Mouse (Mus musculus): ENCODE results near the gene Col24a1. TPM values are rescaled to one million over a fixed set of nuclear protein-coding genes. Genes with fewer than 3 reads are reported as not detected.

Col24a1 gene
- polyA plus RNA-seq, 1 experiment from 2014 or later, result 2.4 TPM

DNA sequence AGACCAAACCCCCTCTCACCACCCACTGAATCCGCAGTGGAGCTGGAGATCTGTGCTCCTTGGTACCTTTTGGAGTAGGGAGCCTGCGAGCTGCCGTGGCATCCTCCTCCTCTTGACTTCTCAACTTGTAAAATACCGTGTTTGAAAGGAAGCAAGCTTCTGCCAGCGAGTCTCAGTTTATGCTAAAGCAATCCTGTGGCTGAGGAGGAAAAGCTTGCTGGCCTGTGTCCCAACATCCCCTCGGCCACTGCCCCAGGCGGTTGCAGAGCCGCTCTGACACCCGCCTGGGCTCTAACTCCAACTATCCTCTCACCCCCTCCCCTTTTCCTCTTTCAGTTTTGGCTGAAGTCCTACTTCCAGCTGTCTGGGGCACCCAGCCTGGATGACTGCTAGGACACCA is 935 bp downstream of the Col24a1 start:
- H3K36me3 ChIP-seq (ENCODE audit: control insufficient read depth, insufficient read depth, low read length), result no peaks in the 10 kb centered on the region
- H3K4me2 ChIP-seq (ENCODE audit: low read depth, low read length), result peak overlapping the region; percentile 65
- H3K9ac ChIP-seq (ENCODE audit: low read depth, low read length), result peak overlapping the region; percentile 66
- H3K4me3 ChIP-seq (ENCODE audit: low read length), result peak overlapping the region; percentile 49
- H3K27me3 ChIP-seq (replicated peaks; ENCODE audit: control insufficient read depth, insufficient read depth, low read length), result 0 out of 2 replicates have a peak, but pooled peaks cover 2% of the 10 kb centered on the region
- peak overlapping the region; percentile 71 for H3K27ac ChIP-seq (ENCODE audit: low read length)
- peaks cover 11% of the 10 kb centered on the region for H3K4me1 ChIP-seq (ENCODE audit: control insufficient read depth, insufficient read depth, low read length)
- WGBS, result 11% methylated on average over 9 of the region's 9 CpGs
- ATAC-seq, result peak; percentile 67
- no peaks in the 10 kb centered on the region for H3K9me3 ChIP-seq (ENCODE audit: control insufficient read depth, low read length)

- H3K9ac ChIP-seq (ENCODE audit: low read depth, low read length), result peak overlapping the region; percentile 66
- H3K4me1 ChIP-seq (ENCODE audit: control insufficient read depth, insufficient read depth, low read length), result peaks cover 11% of the 10 kb centered on the region
- peak; percentile 29 for ATAC-seq
- H3K36me3 ChIP-seq (ENCODE audit: control insufficient read depth, insufficient read depth, low read length), result no peaks in the 10 kb centered on the region
- WGBS, result 59% methylated on average over 12 of the region's 12 CpGs
- H3K9me3 ChIP-seq (ENCODE audit: control insufficient read depth, low read length), result no peaks in the 10 kb centered on the region
- peak overlapping the region; percentile 71; the same call in 1 of the 2 replicates for H3K27ac ChIP-seq (ENCODE audit: low read length)
- peak overlapping the region; percentile 65 for H3K4me2 ChIP-seq (ENCODE audit: low read depth, low read length)
- H3K4me3 ChIP-seq (ENCODE audit: low read length), result peak overlapping the region; percentile 49
- 0 out of 2 replicates have a peak, but pooled peaks cover 2% of the 10 kb centered on the region for H3K27me3 ChIP-seq (replicated peaks; ENCODE audit: control insufficient read depth, insufficient read depth, low read length)
Observed at GRCm38 (mm10) chr3:145293623-145294307, 1.5 kb downstream of the Col24a1 start.

- no peak for ATAC-seq
- WGBS, result 87% methylated on average over 5 of the region's 5 CpGs
- no peaks in the 10 kb centered on the region for H3K36me3 ChIP-seq (ENCODE audit: control insufficient read depth, insufficient read depth, low read length)
Observed at GRCm38 (mm10) chr3:145299980-145300591, 7.8 kb downstream of the Col24a1 start.

GRCm38 (mm10) chr3:145305311-145305710 is 13.0 kb downstream of the Col24a1 start:
- no peaks in the 10 kb centered on the region for H3K27me3 ChIP-seq (replicated peaks; ENCODE audit: control insufficient read depth, insufficient read depth, low read length)
- ATAC-seq, result no peak
- 65% methylated on average over 5 of the region's 5 CpGs for WGBS
- no peak overlapping the region for H3K4me2 ChIP-seq (ENCODE audit: low read depth, low read length)
- no peak overlapping the region for H3K4me3 ChIP-seq (ENCODE audit: low read length)
- H3K36me3 ChIP-seq (ENCODE audit: control insufficient read depth, insufficient read depth, low read length), result no peaks in the 10 kb centered on the region
- H3K4me1 ChIP-seq (ENCODE audit: control insufficient read depth, insufficient read depth, low read length), result no peaks in the 10 kb centered on the region
- no peaks in the 10 kb centered on the region for H3K9me3 ChIP-seq (ENCODE audit: control insufficient read depth, low read length)
- no peak overlapping the region for H3K9ac ChIP-seq (ENCODE audit: low read depth, low read length)
- no peak overlapping the region for H3K27ac ChIP-seq (ENCODE audit: low read length)

More at GRCm38 (mm10) chr3:145299980-145300591, 7.8 kb downstream of the Col24a1 start:
- Histone ChIP-seq H3K4me2 (ENCODE audit: low read depth, low read length) (no peak overlapping the region), H3K27me3 (replicated peaks; ENCODE audit: control insufficient read depth, insufficient read depth, low read length) (no peaks in the 10 kb centered on the region), H3K27ac (ENCODE audit: low read length) (no peak overlapping the region), H3K4me1 (ENCODE audit: control insufficient read depth, insufficient read depth, low read length) (no peaks in the 10 kb centered on the region), H3K9ac (ENCODE audit: low read depth, low read length) (no peak overlapping the region), H3K4me3 (ENCODE audit: low read length) (no peak overlapping the region), H3K9me3 (ENCODE audit: control insufficient read depth, low read length) (no peaks in the 10 kb centered on the region)

GRCm38 (mm10) chr3:145307209-145307608 is 14.9 kb downstream of the Col24a1 start:
- no peak for ATAC-seq
- Histone ChIP-seq H3K4me2 (ENCODE audit: low read depth, low read length) (no peak overlapping the region), H3K27ac (ENCODE audit: low read length) (no peak overlapping the region), H3K9me3 (ENCODE audit: control insufficient read depth, low read length) (no peaks in the 10 kb centered on the region), H3K27me3 (replicated peaks; ENCODE audit: control insufficient read depth, insufficient read depth, low read length) (no peaks in the 10 kb centered on the region), H3K9ac (ENCODE audit: low read depth, low read length) (no peak overlapping the region), H3K4me1 (ENCODE audit: control insufficient read depth, insufficient read depth, low read length) (no peaks in the 10 kb centered on the region), H3K4me3 (ENCODE audit: low read length) (no peak overlapping the region), H3K36me3 (ENCODE audit: control insufficient read depth, insufficient read depth, low read length) (no peaks in the 10 kb centered on the region)
- WGBS, result 70% methylated on average over 3 of the region's 3 CpGs

DNA sequence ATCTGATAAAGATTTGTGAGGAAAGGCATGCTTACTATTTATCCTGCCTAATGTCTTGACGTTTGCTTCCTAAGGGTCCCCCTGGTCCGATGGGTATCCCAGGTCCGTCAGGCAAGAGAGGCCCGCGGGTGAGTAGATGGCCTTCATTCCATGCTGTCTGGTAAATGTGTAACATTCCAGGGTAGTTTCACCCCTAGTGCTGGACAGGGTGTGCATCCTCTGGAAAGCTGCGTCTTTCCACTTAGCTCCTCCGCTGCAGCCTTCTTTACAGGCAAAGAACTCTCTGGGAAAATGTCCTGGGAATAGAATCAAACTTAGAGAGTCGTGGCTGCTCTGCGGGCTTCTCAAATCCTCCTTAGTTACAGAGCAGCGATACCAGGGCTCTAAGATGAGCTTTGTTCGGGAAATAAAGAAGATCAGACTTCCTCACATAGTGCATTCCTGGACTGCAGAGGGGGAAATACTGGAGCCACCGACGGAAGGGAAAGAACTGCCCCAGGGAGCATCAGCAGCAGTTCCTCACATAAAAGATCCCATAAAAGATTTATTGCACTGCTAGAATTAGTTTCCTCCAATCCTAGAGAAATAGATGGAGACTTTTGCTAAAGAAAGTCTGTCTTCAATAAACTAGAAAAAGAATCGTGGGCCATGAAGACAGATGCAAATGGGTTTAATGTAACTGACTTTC is 28.5 kb downstream of the Col24a1 start:
- no peak overlapping the region for H3K4me3 ChIP-seq (ENCODE audit: low read length)
- H3K4me1 ChIP-seq (ENCODE audit: control insufficient read depth, insufficient read depth, low read length), result no peaks in the 10 kb centered on the region
- 57% methylated on average over 14 of the region's 14 CpGs for WGBS
- no peak overlapping the region for H3K4me2 ChIP-seq (ENCODE audit: low read depth, low read length)
- H3K27me3 ChIP-seq (replicated peaks; ENCODE audit: control insufficient read depth, insufficient read depth, low read length), result no peaks in the 10 kb centered on the region
- no peak overlapping the region for H3K27ac ChIP-seq (ENCODE audit: low read length)
- H3K36me3 ChIP-seq (ENCODE audit: control insufficient read depth, insufficient read depth, low read length), result no peaks in the 10 kb centered on the region
- H3K9me3 ChIP-seq (ENCODE audit: control insufficient read depth, low read length), result no peaks in the 10 kb centered on the region
- no peak for ATAC-seq
- no peak overlapping the region for H3K9ac ChIP-seq (ENCODE audit: low read depth, low read length)

GRCm38 (mm10) chr3:145325402-145325801 is 33.1 kb downstream of the Col24a1 start:
- H3K36me3 ChIP-seq (ENCODE audit: control insufficient read depth, insufficient read depth, low read length), result no peaks in the 10 kb centered on the region
- no peaks in the 10 kb centered on the region for H3K27me3 ChIP-seq (replicated peaks; ENCODE audit: control insufficient read depth, insufficient read depth, low read length)
- no peak overlapping the region for H3K4me2 ChIP-seq (ENCODE audit: low read depth, low read length)
- no peak overlapping the region for H3K4me3 ChIP-seq (ENCODE audit: low read length)
- no peaks in the 10 kb centered on the region for H3K4me1 ChIP-seq (ENCODE audit: control insufficient read depth, insufficient read depth, low read length)
- no peak overlapping the region for H3K27ac ChIP-seq (ENCODE audit: low read length)
- ATAC-seq, result no peak
- H3K9me3 ChIP-seq (ENCODE audit: control insufficient read depth, low read length), result no peaks in the 10 kb centered on the region
- WGBS, result 91% methylated on average over 3 of the region's 3 CpGs
- H3K9ac ChIP-seq (ENCODE audit: low read depth, low read length), result no peak overlapping the region

GRCm38 (mm10) chr3:145331642-145332041 is 39.4 kb downstream of the Col24a1 start:
- Histone ChIP-seq H3K4me2 (ENCODE audit: low read depth, low read length) (no peak overlapping the region), H3K9me3 (ENCODE audit: control insufficient read depth, low read length) (no peaks in the 10 kb centered on the region), H3K27ac (ENCODE audit: low read length) (no peak overlapping the region), H3K27me3 (replicated peaks; ENCODE audit: control insufficient read depth, insufficient read depth, low read length) (no peaks in the 10 kb centered on the region), H3K4me1 (ENCODE audit: control insufficient read depth, insufficient read depth, low read length) (no peaks in the 10 kb centered on the region), H3K36me3 (ENCODE audit: control insufficient read depth, insufficient read depth, low read length) (no peaks in the 10 kb centered on the region), H3K4me3 (ENCODE audit: low read length) (no peak overlapping the region), H3K9ac (ENCODE audit: low read depth, low read length) (no peak overlapping the region)
- 77% methylated on average over 8 of the region's 8 CpGs for WGBS
- ATAC-seq, result no peak

- WGBS, result 87% methylated on average over 3 of the region's 3 CpGs
- Histone ChIP-seq H3K27me3 (replicated peaks; ENCODE audit: control insufficient read depth, insufficient read depth, low read length) (no peaks in the 10 kb centered on the region), H3K4me1 (ENCODE audit: control insufficient read depth, insufficient read depth, low read length) (no peaks in the 10 kb centered on the region), H3K9me3 (ENCODE audit: control insufficient read depth, low read length) (no peaks in the 10 kb centered on the region), H3K36me3 (ENCODE audit: control insufficient read depth, insufficient read depth, low read length) (no peaks in the 10 kb centered on the region), H3K27ac (ENCODE audit: low read length) (no peak overlapping the region), H3K4me3 (ENCODE audit: low read length) (no peak overlapping the region), H3K9ac (ENCODE audit: low read depth, low read length) (no peak overlapping the region), H3K4me2 (ENCODE audit: low read depth, low read length) (no peak overlapping the region)
- ATAC-seq, result no peak
Observed at GRCm38 (mm10) chr3:145334046-145334445, 41.8 kb downstream of the Col24a1 start.

Measured in intestine, embryonic 16.5 days (tissue).